10 mouse cellular contexts compared by ENCODE assay signal in the genomic region with DNA sequence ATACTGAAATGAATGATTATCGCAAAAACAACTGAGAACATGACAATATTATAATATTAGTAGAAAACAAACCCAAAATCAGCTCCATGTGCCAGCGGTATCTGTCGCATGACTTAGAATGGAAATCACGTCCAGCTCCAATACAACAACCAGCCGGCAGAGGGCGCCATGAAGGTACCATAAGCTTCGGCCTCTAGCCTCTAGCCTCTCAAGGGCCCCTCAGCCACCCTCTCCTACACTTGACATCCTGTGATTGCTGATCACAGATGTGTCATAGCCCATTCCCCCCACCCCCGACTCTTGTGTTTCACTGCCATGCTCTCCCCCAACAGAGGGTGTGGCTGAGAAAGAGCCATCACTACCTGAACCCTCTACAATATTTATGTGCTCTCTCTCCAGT. TPM values are rescaled to one million over a fixed set of nuclear protein-coding genes. Genes with fewer than 3 reads are reported as not detected.
DNase-seq lines count a peak whose midpoint lies in the region; ATAC-seq lines count a peak whose summit lies in the region.
"Had no signal": no experiment of that assay in that cellular context is flagged by ENCODE, and none has a peak within 500 bp of the region (broad histone marks: within the 10 kb centered on the region; RNA-seq: fewer than 3 reads in every experiment).

No protein-coding gene starts in this region.

- no peak overlapping the region for H3K9ac ChIP-seq in hindbrain, embryonic 13.5 days
- H3K9ac ChIP-seq: embryonic facial prominence, embryonic 12.5 days; limb, embryonic 12.5 days had no signal

- WGBS in hindbrain, embryonic 10.5 days, result 27% methylated on average over 8 of the region's 8 CpGs
- 29% methylated on average over 8 of the region's 8 CpGs for WGBS in hindbrain, embryonic 13.5 days

- H3K4me2 ChIP-seq in hindbrain, embryonic 13.5 days, result no peak overlapping the region
- H3K4me2 ChIP-seq: embryonic facial prominence, embryonic 12.5 days; limb, embryonic 12.5 days had no signal

- H3K4me3 ChIP-seq in hindbrain, embryonic 10.5 days, result no peak overlapping the region
- H3K4me3 ChIP-seq in hindbrain, embryonic 13.5 days, result no peak overlapping the region
- H3K4me3 ChIP-seq: embryonic facial prominence, embryonic 12.5 days; limb, embryonic 12.5 days had no signal

- ATAC-seq in hindbrain, embryonic 13.5 days (ENCODE audit: low FRiP score), result no peak

- no peaks in the 10 kb centered on the region for H3K36me3 ChIP-seq in hindbrain, embryonic 10.5 days
- H3K36me3 ChIP-seq in hindbrain, embryonic 13.5 days, result no peaks in the 10 kb centered on the region
- H3K36me3 ChIP-seq: embryonic facial prominence, embryonic 12.5 days; limb, embryonic 12.5 days had no signal

- H3K9me3 ChIP-seq in hindbrain, embryonic 10.5 days, result no peaks in the 10 kb centered on the region
- H3K9me3 ChIP-seq in hindbrain, embryonic 13.5 days, result no peaks in the 10 kb centered on the region
- H3K9me3 ChIP-seq: embryonic facial prominence, embryonic 12.5 days; limb, embryonic 12.5 days had no signal

- H3K27ac ChIP-seq in hindbrain, embryonic 10.5 days, result no peak overlapping the region
- H3K27ac ChIP-seq in hindbrain, embryonic 13.5 days, result no peak overlapping the region
- H3K27ac ChIP-seq: embryonic facial prominence, embryonic 12.5 days; limb, embryonic 12.5 days had no signal

- peaks cover 7% of the 10 kb centered on the region for H3K27me3 ChIP-seq in hindbrain, embryonic 10.5 days (ENCODE audit: insufficient read depth, poor library complexity, severe bottlenecking)
- peaks cover 10% of the 10 kb centered on the region for H3K27me3 ChIP-seq in hindbrain, embryonic 13.5 days

- H3K4me1 ChIP-seq in hindbrain, embryonic 10.5 days (replicated peaks), result peaks cover 12% of the 10 kb centered on the region
- H3K4me1 ChIP-seq in hindbrain, embryonic 13.5 days (replicated peaks), result no peaks in the 10 kb centered on the region
- H3K4me1 ChIP-seq: embryonic facial prominence, embryonic 12.5 days had no signal

- peak; percentile 77 for DNase-seq in hindbrain, embryonic 10.5 days (ENCODE audit: low spot score)
- DNase-seq in A20 (ENCODE audit: low read depth, low spot score), result peak; percentile 67
- peak; percentile 75 for DNase-seq in adrenal gland, postnatal 14 days
- peak; percentile 78 for DNase-seq in embryo, embryonic 11 days
- DNase-seq in heart, postnatal 4 days, result peak; percentile 77
- DNase-seq in lung, postnatal 14 days, result peak; percentile 81
- DNase-seq in thymus, postnatal 4 days, result peak; percentile 80

RNA-seq across cellular contexts. Expression of a gene that starts 17.5 kb away (rescaled TPM):
- polyA plus RNA-seq in hindbrain, embryonic 10.5 days (2016; fragmentation: Nextera tagmentation; extraction: Ambion mirVana), result 0.24 and 0.78 TPM in 2 replicates
- 0.17 and 0.34 TPM in 2 replicates for polyA plus RNA-seq in hindbrain, embryonic 13.5 days (2015; fragmentation: Nextera tagmentation; extraction: Ambion mirVana)
- total RNA-seq in adrenal gland, postnatal 14 days (2021), result 5.0 and 8.7 TPM in 2 replicates
- total RNA-seq in heart, postnatal 4 days (2021), result 1 to 10 TPM; 1.7 to 2.1 TPM

RNA-seq across cellular contexts. Expression of a gene that starts 41.1 kb away (rescaled TPM):
- 0.14 TPM in 1 of 2 replicates, not detected in the other for polyA plus RNA-seq in hindbrain, embryonic 10.5 days (2016; fragmentation: Nextera tagmentation; extraction: Ambion mirVana)
- not detected in 2 replicates for polyA plus RNA-seq in hindbrain, embryonic 13.5 days (2015; fragmentation: Nextera tagmentation; extraction: Ambion mirVana)
- 2.2 and 30.4 TPM in 2 replicates for total RNA-seq in adrenal gland, postnatal 14 days (2021)
- not detected for total RNA-seq in heart, postnatal 4 days (2021)
- polyA plus RNA-seq: embryonic facial prominence, embryonic 12.5 days; limb, embryonic 12.5 days had no signal
